Mouse (Mus musculus) MEL (cell line): ENCODE measurements at regions not wholly inside any gene's neighbourhood (a gene's known extent, or its start where the extent isn't known, plus 50 kb on each side); places are given as distances from the start of the nearest gene placed in this dataset.

Experiments
- CTCF ChIP-seq, 3 experiments: IDR thresholded peaks in 2 of 3; conservative IDR thresholded peaks in 1 of 3; 2 replicates each; pipeline ENCODE4 v1.5.1; 2011 to 2012; ENCODE audit warnings: low read length in 3 of 3, low read depth in 2 of 3, mild to moderate bottlenecking in 2 of 3, improper control_type of control experiment in 1 of 3, inconsistent platforms in 1 of 3, mixed read lengths in 1 of 3, moderate library complexity in 1 of 3; ENCODE audit not compliant: control insufficient read depth in 1 of 3, insufficient read depth in 1 of 3, poor library complexity in 1 of 3, severe bottlenecking in 1 of 3
- E2F4 ChIP-seq: IDR thresholded peaks from 2 replicates; pipeline ENCODE4 v1.6.1; 2011; ENCODE audit warnings: low read depth, low read length, improper control_type of control experiment, borderline replicate concordance
- GATA1 ChIP-seq: IDR thresholded peaks from 2 replicates; pipeline ENCODE4 v1.6.1; 2011; ENCODE audit warnings: low read depth, low read length, improper control_type of control experiment
- HCFC1 ChIP-seq: IDR thresholded peaks from 2 replicates; pipeline ENCODE4 v1.6.1; 2012; ENCODE audit warnings: low read depth, mild to moderate bottlenecking, inconsistent platforms, low read length, improper control_type of control experiment, moderate library complexity
- MAFK ChIP-seq: IDR thresholded peaks from 2 replicates; pipeline ENCODE4 v1.6.1; 2011; ENCODE audit warnings: low read depth, mild to moderate bottlenecking, low read length, improper control_type of control experiment, borderline replicate concordance
- NRF1 ChIP-seq: IDR thresholded peaks from 2 replicates; pipeline ENCODE4 v1.6.1; 2014; ENCODE audit warnings: low read depth, mild to moderate bottlenecking, inconsistent platforms, low read length, improper control_type of control experiment, moderate library complexity; ENCODE audit not compliant: poor library complexity, insufficient read depth, severe bottlenecking
- POLR2A ChIP-seq, 2 experiments: IDR thresholded peaks; 2 replicates each; pipeline ENCODE4 v1.6.1; 2011 to 2012; ENCODE audit warnings: low read length in 2 of 2, mild to moderate bottlenecking in 2 of 2, control low read depth in 1 of 2, improper control_type of control experiment in 1 of 2, low read depth in 1 of 2, moderate library complexity in 1 of 2; ENCODE audit not compliant: control insufficient read depth in 1 of 2, insufficient read depth in 1 of 2, poor library complexity in 1 of 2
- POLR2AphosphoS2 ChIP-seq: IDR thresholded peaks from 2 replicates; pipeline ENCODE4 v1.6.1; 2011; ENCODE audit warnings: low read length, improper control_type of control experiment

- no peak for TF ChIP-seq NRF1
- TF ChIP-seq POLR2A (IDR thresholded peaks at IDR 0.05; ENCODE audit: control insufficient read depth in 1 of 2, insufficient read depth in 1 of 2, low read depth in 1 of 2, low read length in 2 of 2, poor library complexity in 1 of 2): no peak
- TF ChIP-seq MAFK: no peak
- no peak for TF ChIP-seq E2F4
- TF ChIP-seq HCFC1: no peak
- no peak for TF ChIP-seq CTCF (IDR thresholded peaks at IDR 0.05 in 2 of 3, conservative IDR thresholded peaks at IDR 0.05 in 1 of 3; ENCODE audit: control insufficient read depth in 1 of 3, insufficient read depth in 1 of 3, low read depth in 2 of 3, low read length in 3 of 3, poor library complexity in 1 of 3, severe bottlenecking in 1 of 3)
- no peak for TF ChIP-seq GATA1
- TF ChIP-seq POLR2AphosphoS2: no peak
Measured at GRCm38 (mm10) chr2:137192183-137192582, 75.7 kb upstream of the Jag1 start.
